Mouse (Mus musculus): ENCODE data around the gene Fhl1. TPM values are rescaled to one million over a fixed set of nuclear protein-coding genes. Genes with fewer than 3 reads are reported as not detected.

Gene Fhl1
- 81.5 and 87.0 TPM in 2 replicates for polyA plus RNA-seq (2014; fragmentation: Nextera tagmentation; extraction: Ambion mirVana)

GRCm38 (mm10) chrX:56731306-56732201, at the start of gene Fhl1:
Fhl1 (plus strand) TSS chrX:56731787.
- peak within 1 kb of the TSS; percentile 70 for H3K9ac ChIP-seq (ENCODE audit: low read depth, low read length)
- H3K27ac ChIP-seq (ENCODE audit: low read depth, low read length), result peak within 1 kb of the TSS; percentile 84
- H3K36me3 ChIP-seq (ENCODE audit: control insufficient read depth, insufficient read depth, low read length), result no peaks in the 10 kb centered on the region
- ATAC-seq (ENCODE audit: low FRiP score) (peak; percentile 93), DNase-seq (ENCODE audit: low spot score) (peak; percentile 70)
- H3K9me3 ChIP-seq (ENCODE audit: control insufficient read depth, low read length), result no peaks in the 10 kb centered on the region
- peak within 1 kb of the TSS; percentile 55 for H3K4me3 ChIP-seq (ENCODE audit: low read depth, low read length)
- H3K27me3 ChIP-seq (ENCODE audit: control insufficient read depth, insufficient read depth, low read length), result no peaks in the 10 kb centered on the region
- no peaks in the 10 kb centered on the region for H3K4me1 ChIP-seq (replicated peaks; ENCODE audit: control insufficient read depth, insufficient read depth, low read length)
- WGBS, result 29% methylated on average over 23 of the region's 106 CpGs
- H3K4me2 ChIP-seq (replicated peaks; ENCODE audit: low read depth, low read length), result peak within 1 kb of the TSS; percentile 45

GRCm38 (mm10) chrX:56682156-56682720, 49.3 kb upstream of the Fhl1 start:
- Histone ChIP-seq H3K4me1 (replicated peaks; ENCODE audit: control insufficient read depth, insufficient read depth, low read length) (no peaks in the 10 kb centered on the region), H3K9ac (ENCODE audit: low read depth, low read length) (no peak overlapping the region), H3K27me3 (ENCODE audit: control insufficient read depth, insufficient read depth, low read length) (no peaks in the 10 kb centered on the region), H3K4me3 (ENCODE audit: low read depth, low read length) (no peak overlapping the region), H3K4me2 (replicated peaks; ENCODE audit: low read depth, low read length) (no peak overlapping the region), H3K27ac (ENCODE audit: low read depth, low read length) (no peak overlapping the region), H3K9me3 (ENCODE audit: control insufficient read depth, low read length) (no peaks in the 10 kb centered on the region), H3K36me3 (ENCODE audit: control insufficient read depth, insufficient read depth, low read length) (no peaks in the 10 kb centered on the region)
- WGBS, result 50% methylated on average over 1 of the region's 1 CpGs
- DNase-seq (ENCODE audit: low spot score) (no peak), ATAC-seq (ENCODE audit: low FRiP score) (no peak)

- Histone ChIP-seq H3K9me3 (ENCODE audit: control insufficient read depth, low read length) (no peaks in the 10 kb centered on the region), H3K4me1 (replicated peaks; ENCODE audit: control insufficient read depth, insufficient read depth, low read length) (no peaks in the 10 kb centered on the region), H3K36me3 (ENCODE audit: control insufficient read depth, insufficient read depth, low read length) (no peaks in the 10 kb centered on the region), H3K27ac (ENCODE audit: low read depth, low read length) (no peak overlapping the region), H3K4me2 (replicated peaks; ENCODE audit: low read depth, low read length) (no peak overlapping the region), H3K4me3 (ENCODE audit: low read depth, low read length) (no peak overlapping the region), H3K27me3 (ENCODE audit: control insufficient read depth, insufficient read depth, low read length) (no peaks in the 10 kb centered on the region), H3K9ac (ENCODE audit: low read depth, low read length) (no peak overlapping the region)
- WGBS, result 85% methylated on average over 10 of the region's 10 CpGs
- ATAC-seq (ENCODE audit: low FRiP score) (no peak), DNase-seq (ENCODE audit: low spot score) (no peak)
These were observed 48.1 kb upstream of the Fhl1 start for GRCm38 (mm10) chrX:56683521-56683920.

DNA sequence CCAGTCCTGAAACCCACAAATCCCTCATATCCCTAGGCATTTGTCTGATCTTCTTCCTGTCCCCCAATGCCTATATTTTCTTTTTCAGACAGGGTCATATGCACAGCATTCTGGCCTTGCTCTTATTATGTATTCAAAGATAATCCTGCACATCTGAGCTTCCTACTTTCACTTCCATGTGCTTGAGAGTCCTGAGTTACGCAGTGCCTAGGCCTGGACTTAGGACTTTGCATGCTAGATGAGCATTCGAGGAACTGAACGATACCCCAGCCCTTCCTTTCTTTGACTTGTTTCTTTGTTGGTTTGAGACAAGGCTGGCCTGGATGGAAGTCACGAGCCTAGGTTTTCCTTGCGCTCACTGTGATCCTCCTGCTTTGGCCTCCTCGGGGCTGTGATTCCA, 39.0 kb upstream of the Fhl1 start:
- Histone ChIP-seq H3K9me3 (ENCODE audit: control insufficient read depth, low read length) (no peaks in the 10 kb centered on the region), H3K4me3 (ENCODE audit: low read depth, low read length) (no peak overlapping the region), H3K27ac (ENCODE audit: low read depth, low read length) (no peak overlapping the region), H3K9ac (ENCODE audit: low read depth, low read length) (no peak overlapping the region), H3K27me3 (ENCODE audit: control insufficient read depth, insufficient read depth, low read length) (no peaks in the 10 kb centered on the region), H3K4me2 (replicated peaks; ENCODE audit: low read depth, low read length) (no peak overlapping the region), H3K36me3 (ENCODE audit: control insufficient read depth, insufficient read depth, low read length) (no peaks in the 10 kb centered on the region), H3K4me1 (replicated peaks; ENCODE audit: control insufficient read depth, insufficient read depth, low read length) (no peaks in the 10 kb centered on the region)
- DNase-seq (ENCODE audit: low spot score), result no peak
- ATAC-seq (ENCODE audit: low FRiP score), result no peak
- 88% methylated on average over 6 of the region's 6 CpGs for WGBS

GRCm38 (mm10) chrX:56694539-56694938, 37.0 kb upstream of the Fhl1 start:
- ATAC-seq (ENCODE audit: low FRiP score) (no peak), DNase-seq (ENCODE audit: low spot score) (no peak)
- Histone ChIP-seq H3K4me3 (ENCODE audit: low read depth, low read length) (no peak overlapping the region), H3K27me3 (ENCODE audit: control insufficient read depth, insufficient read depth, low read length) (no peaks in the 10 kb centered on the region), H3K27ac (ENCODE audit: low read depth, low read length) (no peak overlapping the region), H3K9me3 (ENCODE audit: control insufficient read depth, low read length) (no peaks in the 10 kb centered on the region), H3K36me3 (ENCODE audit: control insufficient read depth, insufficient read depth, low read length) (no peaks in the 10 kb centered on the region), H3K4me2 (replicated peaks; ENCODE audit: low read depth, low read length) (no peak overlapping the region), H3K9ac (ENCODE audit: low read depth, low read length) (no peak overlapping the region), H3K4me1 (replicated peaks; ENCODE audit: control insufficient read depth, insufficient read depth, low read length) (no peaks in the 10 kb centered on the region)
- 84% methylated on average over 2 of the region's 2 CpGs for WGBS

GRCm38 (mm10) chrX:56697199-56697780, 34.3 kb upstream of the Fhl1 start:
- H3K27ac ChIP-seq (ENCODE audit: low read depth, low read length), result no peak overlapping the region
- no peaks in the 10 kb centered on the region for H3K9me3 ChIP-seq (ENCODE audit: control insufficient read depth, low read length)
- no peak for DNase-seq (ENCODE audit: low spot score)
- H3K9ac ChIP-seq (ENCODE audit: low read depth, low read length), result no peak overlapping the region
- no peaks in the 10 kb centered on the region for H3K27me3 ChIP-seq (ENCODE audit: control insufficient read depth, insufficient read depth, low read length)
- no peak overlapping the region for H3K4me3 ChIP-seq (ENCODE audit: low read depth, low read length)
- ATAC-seq (ENCODE audit: low FRiP score), result no peak
- H3K36me3 ChIP-seq (ENCODE audit: control insufficient read depth, insufficient read depth, low read length), result no peaks in the 10 kb centered on the region
- WGBS, result 85% methylated on average over 6 of the region's 6 CpGs
- no peaks in the 10 kb centered on the region for H3K4me1 ChIP-seq (replicated peaks; ENCODE audit: control insufficient read depth, insufficient read depth, low read length)
- no peak overlapping the region for H3K4me2 ChIP-seq (replicated peaks; ENCODE audit: low read depth, low read length)

- Histone ChIP-seq H3K36me3 (ENCODE audit: control insufficient read depth, insufficient read depth, low read length) (no peaks in the 10 kb centered on the region), H3K9ac (ENCODE audit: low read depth, low read length) (no peak overlapping the region), H3K4me1 (replicated peaks; ENCODE audit: control insufficient read depth, insufficient read depth, low read length) (no peaks in the 10 kb centered on the region), H3K4me3 (ENCODE audit: low read depth, low read length) (no peak overlapping the region), H3K27me3 (ENCODE audit: control insufficient read depth, insufficient read depth, low read length) (no peaks in the 10 kb centered on the region), H3K9me3 (ENCODE audit: control insufficient read depth, low read length) (no peaks in the 10 kb centered on the region), H3K4me2 (replicated peaks; ENCODE audit: low read depth, low read length) (no peak overlapping the region), H3K27ac (ENCODE audit: low read depth, low read length) (no peak overlapping the region)
- no peak for DNase-seq (ENCODE audit: low spot score)
- no peak for ATAC-seq (ENCODE audit: low FRiP score)
- WGBS, result 89% methylated on average over 4 of the region's 4 CpGs
These were observed 33.7 kb upstream of the Fhl1 start for GRCm38 (mm10) chrX:56697886-56698285.

DNA sequence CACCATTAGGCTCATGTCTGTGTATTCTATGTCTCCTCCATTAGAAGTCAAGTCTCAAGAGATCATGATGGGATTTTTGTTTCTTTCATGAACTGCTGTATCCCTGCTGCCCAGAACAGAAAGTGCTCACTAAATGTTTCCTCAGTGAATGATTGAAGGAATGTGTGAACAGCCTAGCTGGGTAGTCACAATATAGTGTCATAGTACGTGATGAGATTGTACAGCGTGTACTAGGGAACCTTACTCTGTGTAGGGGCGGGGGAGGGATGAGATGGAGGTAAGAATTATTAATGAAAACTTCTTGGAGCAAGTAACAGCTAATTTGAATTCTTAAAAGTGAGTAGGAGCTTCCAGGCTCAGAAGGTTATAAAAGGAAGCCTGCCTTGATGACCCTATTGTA, 30.3 kb upstream of the Fhl1 start:
- no peak overlapping the region for H3K4me2 ChIP-seq (replicated peaks; ENCODE audit: low read depth, low read length)
- no peak overlapping the region for H3K9ac ChIP-seq (ENCODE audit: low read depth, low read length)
- ATAC-seq (ENCODE audit: low FRiP score), result no peak
- no peaks in the 10 kb centered on the region for H3K36me3 ChIP-seq (ENCODE audit: control insufficient read depth, insufficient read depth, low read length)
- H3K9me3 ChIP-seq (ENCODE audit: control insufficient read depth, low read length), result no peaks in the 10 kb centered on the region
- H3K4me1 ChIP-seq (replicated peaks; ENCODE audit: control insufficient read depth, insufficient read depth, low read length), result no peaks in the 10 kb centered on the region
- H3K4me3 ChIP-seq (ENCODE audit: low read depth, low read length), result no peak overlapping the region
- no peak for DNase-seq (ENCODE audit: low spot score)
- no peak overlapping the region for H3K27ac ChIP-seq (ENCODE audit: low read depth, low read length)
- WGBS, result 83% methylated on average over 3 of the region's 3 CpGs
- H3K27me3 ChIP-seq (ENCODE audit: control insufficient read depth, insufficient read depth, low read length), result no peaks in the 10 kb centered on the region
